Mouse (Mus musculus) bone marrow macrophage, adult 2 months (primary cell): ENCODE data around the gene B430305J03Rik.

Source experiments
- CTCF ChIP-seq: IDR thresholded peaks from 2 replicates; pipeline ENCODE4 v1.5.1; 2012; ENCODE audit warnings: low read depth, mild to moderate bottlenecking, low read length, moderate library complexity
- POLR2A ChIP-seq: IDR thresholded peaks from 2 replicates; pipeline ENCODE4 v1.6.1; 2012; ENCODE audit warnings: mild to moderate bottlenecking, low read depth, low read length, borderline replicate concordance

DNA sequence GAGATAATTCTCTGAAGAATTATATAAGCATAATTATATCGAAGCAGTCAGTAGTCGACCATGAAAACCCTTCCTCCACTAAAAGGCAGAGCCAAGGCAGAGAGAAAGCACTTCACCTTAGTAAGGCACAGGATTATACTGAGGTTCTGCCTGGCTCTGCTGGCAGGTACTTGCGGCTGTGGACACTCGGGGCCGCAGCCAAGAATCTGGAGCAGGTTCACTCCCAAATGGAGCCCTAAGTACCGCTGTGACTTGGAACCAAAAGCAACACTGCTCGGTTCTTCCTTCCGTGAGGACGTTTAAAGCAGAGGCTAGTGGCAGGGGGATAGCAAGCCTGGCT lies 3.0 kb downstream of the B430305J03Rik start:
- TF ChIP-seq CTCF (no peak), POLR2A (no peak)
